Mouse (Mus musculus) common myeloid progenitor, adult 5-6 weeks (primary cell): Measurements from ENCODE around the gene Amer2. TPM values are rescaled to one million over a fixed set of nuclear protein-coding genes. Genes with fewer than 3 reads are reported as not detected.

Source experiments
- ATAC-seq: replicated peaks from 2 replicates; pipeline ENCODE4 v1.8.0; 2016; ENCODE audit warnings: low read depth, mild to moderate bottlenecking, moderate TSS enrichment, inconsistent platforms; ENCODE audit not compliant: poor library complexity, severe bottlenecking
- total RNA-seq: library from RNA; stranded (forward); fragments of 200-1000, 187-1606 nt; gene quantifications from 2 replicates; pipeline ENCODE4 v1.2.3, GENCODE M21; 2017

Gene Amer2
- total RNA-seq, 1 experiment from 2014 or later: under 0.01 TPM

DNA sequence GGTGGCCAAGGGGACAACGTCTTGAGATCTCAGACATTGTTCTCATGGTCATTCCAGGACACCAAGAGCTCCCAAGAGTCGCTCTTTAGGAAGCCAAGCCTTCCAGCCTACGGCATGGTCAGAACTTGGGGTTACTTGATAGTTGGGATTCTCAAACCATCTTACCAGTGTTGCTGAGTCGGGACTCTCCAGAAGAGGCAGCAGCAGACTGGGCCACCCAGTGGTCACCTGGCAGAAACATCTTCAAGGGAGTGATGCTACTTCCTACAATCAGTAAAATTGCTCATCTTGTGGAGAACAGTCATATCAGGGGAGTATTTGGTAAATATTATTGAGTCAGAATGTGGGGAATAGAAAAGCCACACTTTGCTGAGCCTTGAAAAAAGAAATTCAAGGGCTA, 62.5 kb downstream of the Amer2 start:
- peak; percentile 58; the same call in 1 of the 2 replicates for ATAC-seq

DNA sequence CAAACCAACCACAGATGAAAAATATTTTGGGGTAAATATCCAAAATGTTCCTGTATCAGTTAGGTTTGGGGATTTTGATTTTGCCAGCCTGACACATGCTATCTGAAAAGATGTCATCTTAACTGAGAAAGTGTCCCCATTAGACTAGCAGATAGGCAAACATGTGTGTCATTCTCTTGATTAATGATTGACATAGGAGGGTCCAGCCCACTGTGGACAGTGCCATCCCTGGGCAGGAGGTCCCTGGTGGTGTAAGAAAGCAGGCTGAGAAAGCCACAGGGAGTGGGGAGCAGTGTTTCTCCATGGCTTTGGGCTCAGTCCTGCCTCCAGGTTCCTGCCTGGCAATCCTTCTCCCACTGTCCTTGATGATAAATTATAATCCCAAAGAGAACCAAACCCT, 63.3 kb downstream of the Amer2 start:
- ATAC-seq: no peak

Other genes starting within 250 kb of the Amer2 start
- 1.0 and 2.4 TPM in 2 replicates for gene Atp8a2, start 176.1 kb upstream of the Amer2 start, total RNA-seq
- gene Nupl1, start 121.8 kb upstream of the Amer2 start, total RNA-seq: not detected in 2 replicates
- 91.7 and 118 TPM in 2 replicates for gene Gm49336, start 121.8 kb upstream of the Amer2 start, total RNA-seq
- gene Mtmr6, start 108.0 kb upstream of the Amer2 start, total RNA-seq: 48.8 and 49.0 TPM in 2 replicates